Mouse (Mus musculus): ENCODE measurements around the gene Washc2.

Gene Washc2

GRCm38 (mm10) chr6:116262824-116263223 is 55.0 kb downstream of the Washc2 start:
- no peak for DNase-seq (ENCODE audit: low read depth, low spot score)

- DNase-seq (ENCODE audit: low read depth, low spot score), result peak; percentile 81
Observed at GRCm38 (mm10) chr6:116264018-116264651, 56.3 kb downstream of the Washc2 start, which contains the start of gene Zfand4. Gene Zfand4 (plus strand): TSS chr6:116264222.

- DNase-seq (ENCODE audit: low read depth, low spot score), result no peak
Observed at GRCm38 (mm10) chr6:116264836-116265235, 57.0 kb downstream of the Washc2 start.

GRCm38 (mm10) chr6:116265603-116266002 is 57.8 kb downstream of the Washc2 start:
- no peak for DNase-seq (ENCODE audit: low read depth, low spot score)

GRCm38 (mm10) chr6:116266273-116267109 is 58.7 kb downstream of the Washc2 start:
- no peak for DNase-seq (ENCODE audit: low read depth, low spot score)

- DNase-seq (ENCODE audit: low read depth, low spot score), result no peak
Observed at GRCm38 (mm10) chr6:116267110-116267423, 59.2 kb downstream of the Washc2 start.

GRCm38 (mm10) chr6:116275695-116276094 is 67.9 kb downstream of the Washc2 start:
- DNase-seq (ENCODE audit: low read depth, low spot score), result no peak

- no peak for DNase-seq (ENCODE audit: low read depth, low spot score)
Observed at GRCm38 (mm10) chr6:116278679-116279317, 71.0 kb downstream of the Washc2 start.

- no peak for DNase-seq (ENCODE audit: low read depth, low spot score)
Observed at GRCm38 (mm10) chr6:116281014-116281413, 73.2 kb downstream of the Washc2 start.

- no peak for DNase-seq (ENCODE audit: low read depth, low spot score)
Observed at GRCm38 (mm10) chr6:116282546-116282945, 74.7 kb downstream of the Washc2 start.

- DNase-seq (ENCODE audit: low read depth, low spot score), result no peak
Observed at GRCm38 (mm10) chr6:116283280-116283679, 75.4 kb downstream of the Washc2 start.

- DNase-seq (ENCODE audit: low read depth, low spot score), result no peak
Observed at GRCm38 (mm10) chr6:116286321-116286720, 78.5 kb downstream of the Washc2 start.

- no peak for DNase-seq (ENCODE audit: low read depth, low spot score)
Observed at GRCm38 (mm10) chr6:116286870-116287575, 79.2 kb downstream of the Washc2 start.

- DNase-seq (ENCODE audit: low read depth, low spot score), result no peak
Observed at GRCm38 (mm10) chr6:116311411-116311810, 103.6 kb downstream of the Washc2 start.

Measured in retina, postnatal 7 days (tissue).